11 mouse cellular contexts compared by ENCODE assay signal in genomic region chr6:14197107-14197506, GRCm38 (mm10).
"Had no signal": no experiment of that assay in that cellular context is flagged by ENCODE, and none has a peak within 500 bp of the region (broad histone marks: within the 10 kb centered on the region; RNA-seq: fewer than 3 reads in every experiment).

No protein-coding gene starts in this region.

- DNase-seq: kidney, postnatal 36 days; layer of hippocampus, adult 9-11 months; layer of hippocampus, postnatal 36 days; liver; liver, embryonic 13.5 days; liver, postnatal 0 days; lung, postnatal 14 days; retina, postnatal 1 day; right cerebral cortex, postnatal 25 days; thymus, adult 18-20 months; thymus, postnatal 14 days had no signal
